Mouse (Mus musculus): ENCODE measurements around the gene Ets1. TPM values are rescaled to one million over a fixed set of nuclear protein-coding genes. Genes with fewer than 3 reads are reported as not detected.

Ets1 gene
- total and polyA plus RNA-seq, 3 experiments = 10.0 to 23.5 (median 19.8) TPM

GRCm38 (mm10) chr9:32644981-32645380 lies 9.0 kb downstream of the Ets1 start:
- in situ Hi-C loops (cut with MboI; ENCODE audit: low pct_ligation_motif_present, low pct_unique_long_range_greater_than_20kb, low sequenced_read_pairs) = no loop called here
- Histone ChIP-seq H3K79me2 (replicated peaks; ENCODE audit: control insufficient read depth, extremely low read depth, insufficient read depth, poor library complexity, severe bottlenecking) (no peaks in the 10 kb centered on the region), H3K27ac (ENCODE audit: insufficient read depth, low read depth) (no peak overlapping the region), H3K9ac (ENCODE audit: insufficient read depth, low read depth) (no peak overlapping the region), H3K36me3 (replicated peaks in 1 of 2; ENCODE audit: control insufficient read depth in 1 of 2, insufficient read depth in 1 of 2, low read length in 1 of 2) (no peaks in the 10 kb centered on the region), H3K4me1 (ENCODE audit: control insufficient read depth in 1 of 2, insufficient read depth in 2 of 2) (peaks cover 2 to 15% of the 10 kb centered on the region in 2 experiments; a peak in 2 of 4 replicates), H3K9me3 (replicated peaks; ENCODE audit: low read length) (no peaks in the 10 kb centered on the region), H3K27me3 (replicated peaks) (no peaks in the 10 kb centered on the region), H3K4me2 (ENCODE audit: insufficient read depth, low read depth, poor library complexity, severe bottlenecking) (no peak overlapping the region), H3K4me3 (replicated peaks in 1 of 3; ENCODE audit: low read depth in 2 of 3, low read length in 2 of 3, poor library complexity in 1 of 3) (no peak overlapping the region)
- dilution Hi-C loops (cut with MboI; ENCODE audit: extremely low pct_ligation_motif_present, extremely low pct_unique_long_range_greater_than_20kb, low sequenced_read_pairs) = no loop called here
- TF ChIP-seq HCFC1 (IDR thresholded peaks at IDR 0.05; ENCODE audit: low read depth, low read length) (no peak), EP300 (IDR thresholded peaks at IDR 0.05; ENCODE audit: low read length) (no peak), MYC (IDR thresholded peaks at IDR 0.05; ENCODE audit: low read depth, low read length) (no peak), GABPA (IDR thresholded peaks at IDR 0.05; ENCODE audit: insufficient replicate concordance, low read depth, low read length) (no peak), KAT2A (IDR thresholded peaks at IDR 0.05; ENCODE audit: insufficient replicate concordance, low read length) (no peak), MAZ (IDR thresholded peaks at IDR 0.05; ENCODE audit: low read depth, low read length) (no peak), SIN3A (IDR thresholded peaks at IDR 0.05; ENCODE audit: low read length) (no peak), CHD1 (IDR thresholded peaks at IDR 0.05; ENCODE audit: low read depth, low read length) (no peak), TCF12 (IDR thresholded peaks at IDR 0.05; ENCODE audit: low read depth, low read length) (no peak), ZMIZ1 (IDR thresholded peaks at IDR 0.05; ENCODE audit: low read depth, low read length) (no peak), SMC3 (IDR thresholded peaks at IDR 0.05; ENCODE audit: low read depth, low read length) (no peak), USF1 (IDR thresholded peaks at IDR 0.05; ENCODE audit: low read depth, low read length) (no peak), MEF2A (IDR thresholded peaks at IDR 0.05; ENCODE audit: borderline replicate concordance, low read depth, low read length) (no peak)
- DNase-seq (ENCODE audit: extremely low read depth) = no peak

GRCm38 (mm10) chr9:32645475-32645874 lies 9.5 kb downstream of the Ets1 start:
- H3K9me3 ChIP-seq (replicated peaks; ENCODE audit: low read length) = no peaks in the 10 kb centered on the region
- no peak overlapping the region for H3K9ac ChIP-seq (ENCODE audit: insufficient read depth, low read depth)
- no peaks in the 10 kb centered on the region for H3K36me3 ChIP-seq (replicated peaks in 1 of 2; ENCODE audit: control insufficient read depth in 1 of 2, insufficient read depth in 1 of 2, low read length in 1 of 2)
- H3K4me3 ChIP-seq (replicated peaks in 1 of 3; ENCODE audit: low read depth in 2 of 3, low read length in 2 of 3, poor library complexity in 1 of 3) = no peak overlapping the region
- H3K27ac ChIP-seq (ENCODE audit: insufficient read depth, low read depth) = no peak overlapping the region
- in situ Hi-C loops (cut with MboI; ENCODE audit: low pct_ligation_motif_present, low pct_unique_long_range_greater_than_20kb, low sequenced_read_pairs) = no loop called here
- no peaks in the 10 kb centered on the region for H3K27me3 ChIP-seq (replicated peaks)
- no peaks in the 10 kb centered on the region for H3K79me2 ChIP-seq (replicated peaks; ENCODE audit: control insufficient read depth, extremely low read depth, insufficient read depth, poor library complexity, severe bottlenecking)
- DNase-seq (ENCODE audit: extremely low read depth) = peak; percentile 47
- H3K4me1 ChIP-seq (ENCODE audit: control insufficient read depth in 1 of 2, insufficient read depth in 2 of 2) = peaks cover 2 to 17% of the 10 kb centered on the region in 2 experiments; a peak in 2 of 4 replicates
- no peak overlapping the region for H3K4me2 ChIP-seq (ENCODE audit: insufficient read depth, low read depth, poor library complexity, severe bottlenecking)
- dilution Hi-C loops (cut with MboI; ENCODE audit: extremely low pct_ligation_motif_present, extremely low pct_unique_long_range_greater_than_20kb, low sequenced_read_pairs) = no loop called here
- TF ChIP-seq ZC3H11A (IDR thresholded peaks at IDR 0.05; ENCODE audit: low read depth, low read length) = no peak
- no peak for TF ChIP-seq NELFE (IDR thresholded peaks at IDR 0.05; ENCODE audit: low read depth, low read length)
- no peak for TF ChIP-seq USF1 (IDR thresholded peaks at IDR 0.05; ENCODE audit: low read depth, low read length)

All from CH12.LX (cell line).